Mouse (Mus musculus) lung, postnatal 0 days (tissue): ENCODE measurements at regions not wholly inside any gene's neighbourhood (a gene's known extent, or its start where the extent isn't known, plus 50 kb on each side); places are given as distances from the start of the nearest gene placed in this dataset.

Source experiments
- CTCF ChIP-seq: IDR thresholded peaks from 2 replicates; pipeline ENCODE4 v1.5.1; 2016; ENCODE audit warnings: antibody characterized with exemption, mild to moderate bottlenecking
- EP300 ChIP-seq: IDR thresholded peaks from 2 replicates; pipeline ENCODE4 v1.6.1; 2016; ENCODE audit warnings: antibody characterized with exemption, mild to moderate bottlenecking, control low read depth

GRCm38 (mm10) chr4:53379855-53380254 lies 60.4 kb upstream of the Slc44a1 start:
- no peak for TF ChIP-seq CTCF
- no peak for TF ChIP-seq EP300
